Mouse (Mus musculus): ENCODE results near the gene Tfeb. TPM values are rescaled to one million over a fixed set of nuclear protein-coding genes. Genes with fewer than 3 reads are reported as not detected.

Gene Tfeb
- polyA plus RNA-seq, 1 experiment from 2014 or later, result 9.6 TPM

DNA sequence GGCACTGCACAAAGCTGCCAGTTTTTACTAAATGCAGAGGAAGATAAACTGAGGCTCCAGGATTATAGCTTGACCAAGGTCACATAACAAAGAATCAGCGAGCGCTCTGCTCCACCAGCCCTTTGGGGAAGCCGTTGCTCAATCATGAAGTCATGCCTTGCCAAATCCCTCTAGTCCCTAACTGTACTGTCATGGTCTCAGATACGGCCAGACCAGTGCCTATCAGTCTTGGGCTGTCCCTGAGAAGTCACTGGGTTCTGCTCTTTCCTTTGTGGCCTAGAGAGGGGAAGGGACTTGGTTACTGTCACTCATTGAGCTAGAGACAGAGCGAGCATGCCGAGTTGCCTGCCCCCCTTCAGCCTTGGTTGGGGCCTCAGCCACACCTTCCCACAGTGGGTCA lies 47.6 kb downstream of the Tfeb start:
- no peak; the same call in 1 of the 2 replicates for ATAC-seq (replicated peaks; ENCODE audit: low FRiP score)
- no peaks in the 10 kb centered on the region for H3K9me3 ChIP-seq (ENCODE audit: control insufficient read depth, low read length)
- peaks cover 6% of the 10 kb centered on the region; the same call in 1 of the 2 replicates for H3K27me3 ChIP-seq (replicated peaks; ENCODE audit: control insufficient read depth, insufficient read depth, low read length)
- no peaks in the 10 kb centered on the region for H3K36me3 ChIP-seq (ENCODE audit: control insufficient read depth, insufficient read depth, low read length)
- no peak overlapping the region for H3K4me2 ChIP-seq
- no peak overlapping the region for H3K27ac ChIP-seq (ENCODE audit: low read depth, low read length)
- no peak for DNase-seq (ENCODE audit: low spot score)
- H3K4me3 ChIP-seq (ENCODE audit: low read depth, low read length), result no peak overlapping the region
- 51% methylated on average over 6 of the region's 6 CpGs for WGBS
- H3K9ac ChIP-seq (ENCODE audit: low read depth, low read length), result no peak overlapping the region
- H3K4me1 ChIP-seq (replicated peaks; ENCODE audit: control insufficient read depth, insufficient read depth, low read length), result peaks cover 19% of the 10 kb centered on the region

- no peak overlapping the region for H3K4me3 ChIP-seq (ENCODE audit: low read depth, low read length)
- DNase-seq (ENCODE audit: low spot score), result no peak
- no peaks in the 10 kb centered on the region for H3K36me3 ChIP-seq (ENCODE audit: control insufficient read depth, insufficient read depth, low read length)
- ATAC-seq (replicated peaks; ENCODE audit: low FRiP score), result no peak
- no peaks in the 10 kb centered on the region for H3K9me3 ChIP-seq (ENCODE audit: control insufficient read depth, low read length)
- H3K4me2 ChIP-seq, result no peak overlapping the region
- H3K4me1 ChIP-seq (replicated peaks; ENCODE audit: control insufficient read depth, insufficient read depth, low read length), result peaks cover 19% of the 10 kb centered on the region
- 44% methylated on average over 8 of the region's 8 CpGs for WGBS
- H3K27ac ChIP-seq (ENCODE audit: low read depth, low read length), result no peak overlapping the region
- H3K9ac ChIP-seq (ENCODE audit: low read depth, low read length), result no peak overlapping the region
- H3K27me3 ChIP-seq (replicated peaks; ENCODE audit: control insufficient read depth, insufficient read depth, low read length), result peaks cover 6% of the 10 kb centered on the region; the same call in 1 of the 2 replicates
Observed at GRCm38 (mm10) chr17:47787632-47788031, 50.8 kb downstream of the Tfeb start.

GRCm38 (mm10) chr17:47788306-47788705 lies 51.5 kb downstream of the Tfeb start:
- no peak for ATAC-seq (replicated peaks; ENCODE audit: low FRiP score)
- Histone ChIP-seq H3K27ac (ENCODE audit: low read depth, low read length) (no peak overlapping the region), H3K36me3 (ENCODE audit: control insufficient read depth, insufficient read depth, low read length) (no peaks in the 10 kb centered on the region), H3K9me3 (ENCODE audit: control insufficient read depth, low read length) (no peaks in the 10 kb centered on the region), H3K4me3 (ENCODE audit: low read depth, low read length) (no peak overlapping the region), H3K27me3 (replicated peaks; ENCODE audit: control insufficient read depth, insufficient read depth, low read length) (peaks cover 6% of the 10 kb centered on the region; the same call in 1 of the 2 replicates), H3K9ac (ENCODE audit: low read depth, low read length) (no peak overlapping the region), H3K4me1 (replicated peaks; ENCODE audit: control insufficient read depth, insufficient read depth, low read length) (peaks cover 17% of the 10 kb centered on the region), H3K4me2 (no peak overlapping the region)
- DNase-seq (ENCODE audit: low spot score), result no peak
- 11% methylated on average over 4 of the region's 4 CpGs for WGBS

DNA sequence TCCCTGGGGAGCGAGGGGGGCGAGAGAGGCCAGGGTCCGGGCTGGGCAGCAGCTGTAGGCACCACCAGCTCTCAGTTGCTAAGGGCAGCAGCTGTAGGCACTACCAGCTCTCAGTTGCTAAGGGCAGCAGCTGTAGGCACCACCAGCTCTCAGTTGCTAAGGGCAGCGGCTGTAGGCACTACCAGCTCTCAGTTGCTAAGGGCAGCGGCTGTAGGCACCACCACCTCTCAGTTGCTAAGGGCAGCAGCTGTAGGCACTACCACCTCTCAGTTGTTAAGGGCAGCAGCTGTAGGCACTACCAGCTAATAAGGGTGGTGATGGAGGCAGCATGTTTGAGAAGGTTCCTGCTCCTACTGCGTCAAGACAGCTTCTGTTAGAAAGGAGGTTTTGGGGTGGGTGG lies 52.2 kb downstream of the Tfeb start:
- no peak overlapping the region for H3K4me2 ChIP-seq
- ATAC-seq (replicated peaks; ENCODE audit: low FRiP score), result no peak
- H3K4me1 ChIP-seq (replicated peaks; ENCODE audit: control insufficient read depth, insufficient read depth, low read length), result peaks cover 13% of the 10 kb centered on the region
- 64% methylated on average over 6 of the region's 6 CpGs for WGBS
- H3K27me3 ChIP-seq (replicated peaks; ENCODE audit: control insufficient read depth, insufficient read depth, low read length), result peaks cover 6% of the 10 kb centered on the region; the same call in 1 of the 2 replicates
- no peak overlapping the region for H3K9ac ChIP-seq (ENCODE audit: low read depth, low read length)
- H3K4me3 ChIP-seq (ENCODE audit: low read depth, low read length), result no peak overlapping the region
- H3K27ac ChIP-seq (ENCODE audit: low read depth, low read length), result no peak overlapping the region
- H3K9me3 ChIP-seq (ENCODE audit: control insufficient read depth, low read length), result no peaks in the 10 kb centered on the region
- no peaks in the 10 kb centered on the region for H3K36me3 ChIP-seq (ENCODE audit: control insufficient read depth, insufficient read depth, low read length)
- no peak for DNase-seq (ENCODE audit: low spot score)

DNA sequence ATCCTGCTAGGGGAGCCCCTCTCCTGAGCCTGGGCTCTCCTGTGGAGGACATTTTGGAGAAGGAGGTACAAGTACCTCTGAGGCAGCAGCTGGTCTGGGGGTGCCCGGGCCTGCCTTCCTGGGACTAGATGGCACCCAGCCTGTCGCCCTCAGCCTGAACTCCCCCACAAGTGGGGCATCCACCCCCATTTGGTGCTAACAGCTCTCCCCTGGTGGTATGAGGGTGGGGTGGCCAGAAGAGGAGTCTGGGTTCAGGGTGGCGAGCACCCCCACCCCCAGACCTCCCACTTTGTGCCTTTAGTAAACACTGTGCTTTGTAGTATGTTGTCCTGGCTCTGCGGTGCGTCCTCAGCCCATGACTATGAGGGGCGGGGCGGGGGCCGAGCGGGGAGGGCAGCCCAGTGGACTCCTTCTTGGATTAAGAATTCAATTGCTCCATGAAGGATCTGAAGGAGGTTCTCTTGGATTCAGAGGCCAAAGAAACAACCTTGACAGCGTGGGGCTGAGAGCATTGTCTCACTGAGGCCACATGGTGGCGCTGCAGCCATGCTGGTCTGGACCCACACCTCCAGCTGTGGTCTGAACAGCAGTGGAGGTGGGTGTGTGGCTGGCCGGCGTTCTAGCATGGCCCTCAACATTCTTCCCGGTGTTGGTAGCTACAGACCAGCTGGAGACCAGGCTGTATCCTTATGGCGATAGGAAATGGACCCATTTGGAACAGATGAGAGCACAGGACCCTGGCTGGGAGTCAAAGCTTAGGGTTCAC lies 55.5 kb downstream of the Tfeb start:
- no peak overlapping the region for H3K27ac ChIP-seq (ENCODE audit: low read depth, low read length)
- H3K4me1 ChIP-seq (replicated peaks; ENCODE audit: control insufficient read depth, insufficient read depth, low read length), result peaks cover 7% of the 10 kb centered on the region
- H3K36me3 ChIP-seq (ENCODE audit: control insufficient read depth, insufficient read depth, low read length), result no peaks in the 10 kb centered on the region
- H3K4me3 ChIP-seq (ENCODE audit: low read depth, low read length), result no peak overlapping the region
- DNase-seq (ENCODE audit: low spot score) (peak; percentile 70), ATAC-seq (replicated peaks; ENCODE audit: low FRiP score) (peak; percentile 59)
- H3K9me3 ChIP-seq (ENCODE audit: control insufficient read depth, low read length), result no peaks in the 10 kb centered on the region
- H3K9ac ChIP-seq (ENCODE audit: low read depth, low read length), result no peak overlapping the region
- no peak overlapping the region for H3K4me2 ChIP-seq
- 20% methylated on average over 15 of the region's 15 CpGs for WGBS
- peaks cover 3% of the 10 kb centered on the region; the same call in 1 of the 2 replicates for H3K27me3 ChIP-seq (replicated peaks; ENCODE audit: control insufficient read depth, insufficient read depth, low read length)

GRCm38 (mm10) chr17:47793377-47793776 lies 56.5 kb downstream of the Tfeb start:
- Histone ChIP-seq H3K9me3 (ENCODE audit: control insufficient read depth, low read length) (no peaks in the 10 kb centered on the region), H3K36me3 (ENCODE audit: control insufficient read depth, insufficient read depth, low read length) (no peaks in the 10 kb centered on the region), H3K4me2 (no peak overlapping the region), H3K9ac (ENCODE audit: low read depth, low read length) (no peak overlapping the region), H3K4me1 (replicated peaks; ENCODE audit: control insufficient read depth, insufficient read depth, low read length) (peaks cover 4% of the 10 kb centered on the region; the same call in 1 of the 2 replicates), H3K4me3 (ENCODE audit: low read depth, low read length) (no peak overlapping the region), H3K27ac (ENCODE audit: low read depth, low read length) (no peak overlapping the region), H3K27me3 (replicated peaks; ENCODE audit: control insufficient read depth, insufficient read depth, low read length) (no peaks in the 10 kb centered on the region)
- ATAC-seq (replicated peaks; ENCODE audit: low FRiP score) (peak; percentile 59; the same call in 1 of the 2 replicates), DNase-seq (ENCODE audit: low spot score) (peak; percentile 79)
- WGBS, result 12% methylated on average over 9 of the region's 9 CpGs

- Histone ChIP-seq H3K4me3 (ENCODE audit: low read depth, low read length) (no peak overlapping the region), H3K4me1 (replicated peaks; ENCODE audit: control insufficient read depth, insufficient read depth, low read length) (peaks cover 4% of the 10 kb centered on the region; the same call in 1 of the 2 replicates), H3K4me2 (no peak overlapping the region), H3K9ac (ENCODE audit: low read depth, low read length) (no peak overlapping the region), H3K27ac (ENCODE audit: low read depth, low read length) (no peak overlapping the region), H3K36me3 (ENCODE audit: control insufficient read depth, insufficient read depth, low read length) (no peaks in the 10 kb centered on the region), H3K9me3 (ENCODE audit: control insufficient read depth, low read length) (no peaks in the 10 kb centered on the region), H3K27me3 (replicated peaks; ENCODE audit: control insufficient read depth, insufficient read depth, low read length) (no peaks in the 10 kb centered on the region)
- ATAC-seq (replicated peaks; ENCODE audit: low FRiP score) (0 out of 2 replicates have a peak, but pooled peaks have one; percentile 40), DNase-seq (ENCODE audit: low spot score) (no peak)
- 34% methylated on average over 3 of the region's 3 CpGs for WGBS
Observed at GRCm38 (mm10) chr17:47795446-47795845, 58.6 kb downstream of the Tfeb start.

DNA sequence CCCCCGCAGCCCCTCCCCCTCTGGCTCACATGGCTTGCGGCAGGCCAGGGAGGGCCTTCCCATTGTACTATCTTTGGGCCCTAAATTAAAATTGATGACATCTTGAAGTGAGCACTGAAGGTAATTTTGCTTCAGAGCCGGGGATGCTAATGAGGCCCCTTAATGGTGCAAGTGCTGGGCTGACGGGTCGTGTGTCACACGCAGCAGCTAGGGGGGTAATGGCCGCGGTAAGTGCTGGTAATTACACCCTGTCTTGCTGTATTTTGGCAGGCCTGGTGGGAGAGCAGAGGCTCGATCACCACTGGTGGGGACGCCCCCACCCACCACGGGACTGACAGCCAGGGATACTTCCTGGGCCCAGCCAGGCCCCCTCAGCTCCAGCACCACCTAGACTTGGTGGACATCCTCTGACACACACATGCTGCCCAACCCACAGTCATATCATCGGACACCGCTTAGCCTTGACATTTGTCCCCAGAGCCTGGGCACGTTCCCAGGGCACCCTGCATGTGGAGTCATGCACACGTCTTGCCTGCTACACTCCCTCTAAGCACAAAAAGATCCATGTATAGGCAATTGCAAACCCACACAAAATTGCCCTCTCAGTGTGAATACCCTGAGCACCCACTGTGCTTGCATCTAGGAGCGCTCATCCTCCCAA lies 59.5 kb downstream of the Tfeb start:
- ATAC-seq (replicated peaks; ENCODE audit: low FRiP score) (no peak), DNase-seq (ENCODE audit: low spot score) (no peak)
- no peaks in the 10 kb centered on the region for H3K9me3 ChIP-seq (ENCODE audit: control insufficient read depth, low read length)
- no peak overlapping the region for H3K4me2 ChIP-seq
- H3K9ac ChIP-seq (ENCODE audit: low read depth, low read length), result no peak overlapping the region
- no peaks in the 10 kb centered on the region for H3K36me3 ChIP-seq (ENCODE audit: control insufficient read depth, insufficient read depth, low read length)
- 70% methylated on average over 16 of the region's 16 CpGs for WGBS
- no peak overlapping the region; the same call in 1 of the 2 replicates for H3K27ac ChIP-seq (ENCODE audit: low read depth, low read length)
- H3K4me1 ChIP-seq (replicated peaks; ENCODE audit: control insufficient read depth, insufficient read depth, low read length), result peaks cover 4% of the 10 kb centered on the region; the same call in 1 of the 2 replicates
- H3K27me3 ChIP-seq (replicated peaks; ENCODE audit: control insufficient read depth, insufficient read depth, low read length), result no peaks in the 10 kb centered on the region
- H3K4me3 ChIP-seq (ENCODE audit: low read depth, low read length), result no peak overlapping the region

Measured in liver, embryonic 11.5 days (tissue).